Mouse (Mus musculus): ENCODE data around the gene Bean1.

- TF ChIP-seq CTCF (IDR thresholded peaks at IDR 0.05) (no peak), EP300 (IDR thresholded peaks at IDR 0.05) (no peak)
Observed at GRCm38 (mm10) chr8:104191496-104191895, 21.3 kb downstream of the Bean1 start.

Data from lung, postnatal 0 days (tissue).